Mouse (Mus musculus) left cerebral cortex, postnatal 14 days (tissue): ENCODE measurements at regions not wholly inside any gene's neighbourhood (a gene's known extent, or its start where the extent isn't known, plus 50 kb on each side); places are given as distances from the start of the nearest gene placed in this dataset.

Experiments used
- DNase-seq, 2 experiments: peaks; one replicate each; pipeline ENCODE4 v3.0.0; 2021 to 2022; ENCODE audit warnings: low spot score in 2 of 2, mixed read lengths in 1 of 2
- intact Hi-C: fragments of 180-260 bp; cut with DNase I; formaldehyde crosslinking; loops from one replicate; pipeline ENCODE4 v1.15.1; 2025

GRCm38 (mm10) chr14:74145202-74145700 is 484.2 kb downstream of the Gm21750 start:
- no peak for DNase-seq
- intact Hi-C loops = no loop called here

- DNase-seq = no peak
- intact Hi-C loops = loop anchor here (5.0 kb wide), 1 partner anchor 476 kb away; the partner anchor contains the start of gene Htr2a
Measured at GRCm38 (mm10) chr14:74166221-74166620, 474.4 kb upstream of the Htr2a start.

- no peak for DNase-seq
- intact Hi-C loops = loop anchor here (5.0 kb wide), 1 partner anchor 473 kb away; the partner anchor contains the start of gene Htr2a
Measured at GRCm38 (mm10) chr14:74169131-74169875, 471.3 kb upstream of the Htr2a start.

GRCm38 (mm10) chr14:74180066-74180465 is 460.6 kb upstream of the Htr2a start:
- DNase-seq = no peak
- intact Hi-C loops = no loop called here

- intact Hi-C loops = no loop called here
- DNase-seq = no peak
Measured at GRCm38 (mm10) chr14:74182996-74183395, 457.6 kb upstream of the Htr2a start.

GRCm38 (mm10) chr14:74201710-74202109 is 438.9 kb upstream of the Htr2a start:
- DNase-seq = no peak
- intact Hi-C loops = loop anchor here (10.0 kb wide), 1 partner anchor 87 kb away; no protein-coding TSS in a partner anchor

GRCm38 (mm10) chr14:74205011-74205410 is 435.6 kb upstream of the Htr2a start:
- intact Hi-C loops = loop anchor here (10.0 kb wide), 1 partner anchor 90 kb away; no protein-coding TSS in a partner anchor
- DNase-seq = no peak

- intact Hi-C loops = no loop called here
- no peak for DNase-seq
Measured at GRCm38 (mm10) chr14:74217914-74218446, 422.7 kb upstream of the Htr2a start.

GRCm38 (mm10) chr14:74219761-74220160 is 420.9 kb upstream of the Htr2a start:
- intact Hi-C loops = no loop called here
- no peak for DNase-seq

GRCm38 (mm10) chr14:74222093-74222492 is 418.5 kb upstream of the Htr2a start:
- no peak for DNase-seq
- intact Hi-C loops = no loop called here

- DNase-seq = no peak
- intact Hi-C loops = no loop called here
Measured at GRCm38 (mm10) chr14:74229560-74230187, 411.0 kb upstream of the Htr2a start.

- no peak for DNase-seq
- intact Hi-C loops = no loop called here
Measured at GRCm38 (mm10) chr14:74240212-74240611, 400.4 kb upstream of the Htr2a start.

GRCm38 (mm10) chr14:74249263-74249878 is 391.3 kb upstream of the Htr2a start:
- intact Hi-C loops = no loop called here
- DNase-seq = no peak

GRCm38 (mm10) chr14:74250021-74250420 is 390.6 kb upstream of the Htr2a start:
- intact Hi-C loops = no loop called here
- no peak for DNase-seq

- intact Hi-C loops = no loop called here
- peak; percentile 30 to 66 for DNase-seq
Measured at GRCm38 (mm10) chr14:74252189-74253145, 388.2 kb upstream of the Htr2a start.

- intact Hi-C loops = no loop called here
- DNase-seq = no peak
Measured at GRCm38 (mm10) chr14:74255000-74255399, 385.6 kb upstream of the Htr2a start.

- intact Hi-C loops = no loop called here
- DNase-seq = no peak
Measured at GRCm38 (mm10) chr14:74259437-74259836, 381.2 kb upstream of the Htr2a start.

GRCm38 (mm10) chr14:74267086-74267485 is 373.6 kb upstream of the Htr2a start:
- intact Hi-C loops = no loop called here
- DNase-seq = no peak

GRCm38 (mm10) chr14:74294560-74294959 is 346.1 kb upstream of the Htr2a start:
- DNase-seq = peak; percentile 22 to 53
- intact Hi-C loops = no loop called here
